Mouse (Mus musculus): Measurements from ENCODE around the gene Acot3. TPM values are rescaled to one million over a fixed set of nuclear protein-coding genes. Genes with fewer than 3 reads are reported as not detected.
"Not testable (repeated sequence)": the region's sequence is repeated elsewhere in the genome, so short reads cannot be mapped to it uniquely, and the experiment has no call there.

Acot3 gene
- total RNA-seq, 2 experiments from 2014 or later: 2.3 to 3.3 TPM

- Histone ChIP-seq H3K27ac (peak overlapping the region; percentile 68), H3K4me3 (no peak overlapping the region)
- peak; percentile 14 to 15 for DNase-seq (ENCODE audit: extremely low spot score in 1 of 2, low spot score in 2 of 2)
- intact Hi-C loops (cut with DNase I): no loop called here
- no peak for TF ChIP-seq CTCF (IDR thresholded peaks at IDR 0.05)
Observed at GRCm38 (mm10) chr12:84071696-84072095, 19.8 kb downstream of the Acot3 start.

GRCm38 (mm10) chr12:84077371-84077990 lies 25.5 kb downstream of the Acot3 start:
- Histone ChIP-seq H3K4me3 (no peak overlapping the region), H3K27ac (no peak overlapping the region)
- no peak for DNase-seq (ENCODE audit: extremely low spot score in 1 of 2, low spot score in 2 of 2)
- TF ChIP-seq CTCF (IDR thresholded peaks at IDR 0.05): no peak
- intact Hi-C loops (cut with DNase I): no loop called here

GRCm38 (mm10) chr12:84083842-84084241 lies 31.9 kb downstream of the Acot3 start:
- no peak for TF ChIP-seq CTCF (IDR thresholded peaks at IDR 0.05)
- intact Hi-C loops (cut with DNase I): no loop called here
- DNase-seq (ENCODE audit: extremely low spot score in 1 of 2, low spot score in 2 of 2): no peak
- H3K4me3 ChIP-seq: no peak overlapping the region
- no peak overlapping the region for H3K27ac ChIP-seq

GRCm38 (mm10) chr12:84084581-84084980 lies 32.6 kb downstream of the Acot3 start:
- TF ChIP-seq CTCF (IDR thresholded peaks at IDR 0.05): no peak
- H3K27ac ChIP-seq: no peak overlapping the region
- intact Hi-C loops (cut with DNase I): no loop called here

GRCm38 (mm10) chr12:84094666-84095065 lies 42.7 kb downstream of the Acot3 start:
- H3K4me3 ChIP-seq; intact Hi-C loops (cut with DNase I); H3K27ac ChIP-seq; DNase-seq (ENCODE audit: extremely low spot score in 1 of 2, low spot score in 2 of 2): not testable (repeated sequence)

More at GRCm38 (mm10) chr12:84084581-84084980, 32.6 kb downstream of the Acot3 start:
- H3K4me3 ChIP-seq: no peak overlapping the region
- DNase-seq (ENCODE audit: extremely low spot score in 1 of 2, low spot score in 2 of 2): no peak

GRCm38 (mm10) chr12:84099605-84100004 lies 47.7 kb downstream of the Acot3 start:
- no peak overlapping the region for H3K4me3 ChIP-seq
- no peak overlapping the region for H3K27ac ChIP-seq
- DNase-seq (ENCODE audit: extremely low spot score in 1 of 2, low spot score in 2 of 2): no peak
- TF ChIP-seq CTCF (IDR thresholded peaks at IDR 0.05): no peak
- intact Hi-C loops (cut with DNase I): no loop called here

- DNase-seq (ENCODE audit: extremely low spot score in 1 of 2, low spot score in 2 of 2): no peak
Observed at GRCm38 (mm10) chr12:84100071-84100470, 48.1 kb downstream of the Acot3 start.

GRCm38 (mm10) chr12:84100604-84101492 lies 48.9 kb downstream of the Acot3 start, which contains the start of gene Acot6:
TSS of gene Acot6 (plus strand) at chr12:84100654.
- DNase-seq (ENCODE audit: extremely low spot score in 1 of 2, low spot score in 2 of 2): peak; percentile 31 to 52
- Histone ChIP-seq H3K4me3 (peak within 1 kb of the TSS; percentile 64), H3K27ac (peak within 1 kb of the TSS; percentile 84)
- intact Hi-C loops (cut with DNase I): not testable (repeated sequence)

More at GRCm38 (mm10) chr12:84100071-84100470, 48.1 kb downstream of the Acot3 start:
- no peak overlapping the region for H3K27ac ChIP-seq
- no peak overlapping the region; the same call in 1 of the 2 replicates for H3K4me3 ChIP-seq
- intact Hi-C loops (cut with DNase I): no loop called here
- TF ChIP-seq CTCF (IDR thresholded peaks at IDR 0.05): no peak

GRCm38 (mm10) chr12:84101493-84101845 lies 49.5 kb downstream of the Acot3 start:
- TF ChIP-seq CTCF (IDR thresholded peaks at IDR 0.05): no peak
- Histone ChIP-seq H3K4me3 (peak overlapping the region; percentile 64), H3K27ac (peak overlapping the region; percentile 84)
- intact Hi-C loops (cut with DNase I): no loop called here
- no peak for DNase-seq (ENCODE audit: extremely low spot score in 1 of 2, low spot score in 2 of 2)

- intact Hi-C loops (cut with DNase I): no loop called here
- no peak for TF ChIP-seq CTCF (IDR thresholded peaks at IDR 0.05)
- no peak overlapping the region for H3K4me3 ChIP-seq
- H3K27ac ChIP-seq: no peak overlapping the region
- DNase-seq (ENCODE audit: extremely low spot score in 1 of 2, low spot score in 2 of 2): no peak
Observed at GRCm38 (mm10) chr12:84107012-84107411, 55.1 kb downstream of the Acot3 start.

GRCm38 (mm10) chr12:84107692-84108091 lies 55.7 kb downstream of the Acot3 start:
- no peak overlapping the region for H3K4me3 ChIP-seq
- DNase-seq (ENCODE audit: extremely low spot score in 1 of 2, low spot score in 2 of 2): no peak
- intact Hi-C loops (cut with DNase I): no loop called here
- no peak for TF ChIP-seq CTCF (IDR thresholded peaks at IDR 0.05)
- H3K27ac ChIP-seq: no peak overlapping the region

GRCm38 (mm10) chr12:84109924-84110323 lies 58.0 kb downstream of the Acot3 start:
- intact Hi-C loops (cut with DNase I): no loop called here
- H3K27ac ChIP-seq: no peak overlapping the region
- no peak overlapping the region for H3K4me3 ChIP-seq
- TF ChIP-seq CTCF (IDR thresholded peaks at IDR 0.05): peak; percentile 5; the same call in 1 of the 2 replicates
- no peak for DNase-seq (ENCODE audit: extremely low spot score in 1 of 2, low spot score in 2 of 2)

Other genes starting within 250 kb of the Acot3 start
- 10 to 100 TPM; 70.0 to 81.1 TPM for gene Numb, start 130.2 kb upstream of the Acot3 start, total RNA-seq (2021)
- gene Riox1, start 101.5 kb upstream of the Acot3 start, total RNA-seq (2021): 10 to 100 TPM; 18.5 to 18.8 TPM
- gene Heatr4, start 67.3 kb upstream of the Acot3 start, total RNA-seq (2021): not detected
- 10 to 100 TPM in 1 of 2 experiments, 1 to 10 TPM in 1; 9.5 to 10.4 TPM for gene Acot2, start 64.3 kb upstream of the Acot3 start, total RNA-seq (2021)
- gene Acot1, start 42.7 kb upstream of the Acot3 start, total RNA-seq (2021): 10 to 100 TPM; 12.8 to 13.3 TPM
- 1 to 10 TPM; 2.3 to 2.9 TPM for gene Acot4, start 13.8 kb upstream of the Acot3 start, total RNA-seq (2021)
- gene Gm49366, start 13.2 kb upstream of the Acot3 start, total RNA-seq (2021): 1 to 10 TPM; 1.3 to 1.4 TPM
- 1 to 10 TPM; 5.8 to 7.3 TPM for gene Acot5, start 17.2 kb downstream of the Acot3 start, total RNA-seq (2021)
- 1 to 10 TPM; 3.3 TPM for gene Acot6, start 48.5 kb downstream of the Acot3 start, total RNA-seq (2021)
- 100 to 1,000 TPM in 1 of 2 experiments, 10 to 100 TPM in 1; 94.4 to 103 TPM for gene Dnal1, start 62.2 kb downstream of the Acot3 start, total RNA-seq (2021)
- 1 to 10 TPM; 4.8 to 5.1 TPM for gene Pnma1, start 96.3 kb downstream of the Acot3 start, total RNA-seq (2021)
- gene Elmsan1, start 166.7 kb downstream of the Acot3 start, total RNA-seq (2021): 10 to 100 TPM; 16.6 to 22.8 TPM
- gene Ptgr2, start 233.1 kb downstream of the Acot3 start, total RNA-seq (2021): 10 to 100 TPM; 29.3 to 30.0 TPM